Mouse (Mus musculus) myocyte (in vitro differentiated cells): ENCODE measurements at regions not wholly inside any gene's neighbourhood (a gene's known extent, or its start where the extent isn't known, plus 50 kb on each side); places are given as distances from the start of the nearest gene placed in this dataset.
A peak's percentile ranks its signal among the peaks of the same experiment; 100 is the strongest.

Experiments
- CEBPB ChIP-seq: IDR thresholded peaks from 2 replicates; pipeline ENCODE4 v1.6.1; 2011; ENCODE audit warnings: mild to moderate bottlenecking, moderate library complexity; ENCODE audit not compliant: poor library complexity, insufficient read depth, severe bottlenecking
- E2F4 ChIP-seq: IDR thresholded peaks from one replicate; pipeline ENCODE4 v1.6.1; 2011; ENCODE audit warnings: mild to moderate bottlenecking, control low read depth, moderate library complexity; ENCODE audit not compliant: insufficient read depth
- MAX ChIP-seq: IDR thresholded peaks from one replicate; pipeline ENCODE4 v1.6.1; 2011; ENCODE audit warnings: low read depth, mild to moderate bottlenecking, control low read depth
- MYOD1 ChIP-seq, 3 experiments: IDR thresholded peaks; one replicate each; pipeline ENCODE4 v1.6.1; 2011; ENCODE audit warnings: control low read depth in 2 of 3, low read depth in 2 of 3, mild to moderate bottlenecking in 2 of 3, moderate library complexity in 1 of 3; ENCODE audit not compliant: insufficient read length in 2 of 3, control insufficient read depth in 1 of 3
- MYOG ChIP-seq, 3 experiments: IDR thresholded peaks; one replicate each; pipeline ENCODE4 v1.6.1; 2011; ENCODE audit warnings: control low read depth in 2 of 3, low read depth in 2 of 3, mild to moderate bottlenecking in 2 of 3; ENCODE audit not compliant: insufficient read length in 2 of 3, control insufficient read depth in 1 of 3, insufficient read depth in 1 of 3
- POLR2A ChIP-seq: IDR thresholded peaks from one replicate; pipeline ENCODE4 v1.6.1; 2011; ENCODE audit warnings: low read depth, mild to moderate bottlenecking, control low read depth, moderate library complexity; ENCODE audit not compliant: insufficient read length
- POLR2AphosphoS2 ChIP-seq: IDR thresholded peaks from one replicate; pipeline ENCODE4 v1.6.1; 2011; ENCODE audit warnings: low read depth, control low read depth; ENCODE audit not compliant: insufficient read length
- SRF ChIP-seq: IDR thresholded peaks from one replicate; pipeline ENCODE4 v1.6.1; 2011; ENCODE audit warnings: low read depth; ENCODE audit not compliant: control insufficient read depth, insufficient read length
- TCF12 ChIP-seq: IDR thresholded peaks from one replicate; pipeline ENCODE4 v1.6.1; 2011; ENCODE audit warnings: mild to moderate bottlenecking, control low read depth; ENCODE audit not compliant: poor library complexity, insufficient read depth, severe bottlenecking
- USF1 ChIP-seq: IDR thresholded peaks from one replicate; pipeline ENCODE4 v1.6.1; 2011; ENCODE audit warnings: low read depth, mild to moderate bottlenecking, control low read depth, moderate library complexity

GRCm38 (mm10) chr16:31526711-31527344 lies 104.7 kb downstream of the Bdh1 start:
- TF ChIP-seq MYOD1 (IDR thresholded peaks at IDR 0.05; ENCODE audit: control insufficient read depth in 1 of 3, insufficient read length in 2 of 3, low read depth in 2 of 3) (peak in 2 of 3 experiments; percentile 51 to 75), POLR2A (no peak), MYOG (IDR thresholded peaks at IDR 0.05; ENCODE audit: control insufficient read depth in 1 of 3, insufficient read depth in 1 of 3, insufficient read length in 2 of 3, low read depth in 2 of 3) (peak in 1 of 3 experiments; percentile 50), CEBPB (no peak), USF1 (peak; percentile 45), POLR2AphosphoS2 (no peak), TCF12 (no peak), MAX (no peak), SRF (no peak), E2F4 (no peak)
